In the genomic region with DNA sequence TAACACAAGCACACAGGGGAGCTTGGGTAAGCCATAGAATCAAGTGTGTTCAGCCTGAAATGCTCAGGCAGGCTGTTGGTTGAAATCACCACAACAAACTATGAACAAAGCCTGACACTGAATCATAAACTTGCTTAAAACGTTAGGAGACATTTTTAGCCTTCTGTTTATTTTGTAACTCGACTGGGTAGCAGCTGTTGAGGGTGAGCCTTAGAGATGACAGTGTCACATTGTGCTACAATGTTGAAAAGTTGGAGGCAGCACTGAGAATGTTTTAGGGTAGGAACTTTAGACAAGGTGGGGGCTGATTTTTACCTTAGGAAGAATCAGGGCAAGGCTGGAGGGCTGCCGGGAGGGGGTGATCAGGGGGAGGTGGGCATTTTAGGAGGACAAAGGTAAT, we compare ENCODE assay signal across 21 mouse cellular contexts. TPM values are rescaled to one million over a fixed set of nuclear protein-coding genes. Genes with fewer than 3 reads are reported as not detected.
DNase-seq lines count a peak whose midpoint lies in the region; ATAC-seq and TF ChIP-seq lines count a peak whose summit lies in the region.
"Had no signal": no experiment of that assay in that cellular context is flagged by ENCODE, and none has a peak within 500 bp of the region (broad histone marks: within the 10 kb centered on the region; RNA-seq: fewer than 3 reads in every experiment).

No protein-coding gene starts in this region.

- no peak for TF ChIP-seq POLR2A in myocyte (IDR thresholded peaks at IDR 0.05; ENCODE audit: insufficient read length, low read depth)

- H3K36me3 ChIP-seq in myocyte (ENCODE audit: control insufficient read depth, insufficient read depth) = no peaks in the 10 kb centered on the region
- H3K36me3 ChIP-seq: G1E had no signal

- H3K4me3 ChIP-seq in layer of hippocampus, adult 2 months = no peak overlapping the region
- no peak overlapping the region for H3K4me3 ChIP-seq in myocyte

- DNase-seq in frontal cortex, adult 2 months (ENCODE audit: extremely low spot score in 1 of 2, low spot score in 1 of 2) = no peak
- DNase-seq in layer of hippocampus, adult 2 months (ENCODE audit: low spot score in 2 of 2) = no peak
- no peak for DNase-seq in layer of hippocampus, adult 9-11 months
- no peak for DNase-seq in gastrocnemius, postnatal 4 days (ENCODE audit: low spot score in 2 of 2)
- DNase-seq: adrenal gland, adult 2 months; adrenal gland, adult 8-10 months; adrenal gland, postnatal 10 days; adrenal gland, postnatal 14 days; adrenal gland, postnatal 25 days; adrenal gland, postnatal 36 days; B cell, adult 2 months; cerebellum, adult 11 months; cerebellum, adult 11-12 months; cerebellum, adult 18-20 months had no signal

- peak overlapping the region; percentile 8; the same call in 1 of the 2 replicates for H3K27ac ChIP-seq in layer of hippocampus, adult 2 months

- no peaks in the 10 kb centered on the region for H3K79me2 ChIP-seq in myocyte (ENCODE audit: control insufficient read depth, insufficient read depth)

- no peak overlapping the region for H3ac ChIP-seq in myocyte (ENCODE audit: control insufficient read depth, insufficient read length)

- H3K4me2 ChIP-seq in myocyte (ENCODE audit: low read depth) = no peak overlapping the region

- H3K27me3 ChIP-seq in myocyte (ENCODE audit: control insufficient read depth, insufficient read depth, insufficient read length) = no peaks in the 10 kb centered on the region
- H3K27me3 ChIP-seq: CH12.LX, Patski had no signal

- TF ChIP-seq CTCF in layer of hippocampus, adult 2 months (conservative IDR thresholded peaks at IDR 0.05) = no peak

- 0 out of 2 replicates have a peak, but pooled peaks have one; percentile 20 for ATAC-seq in frontal cortex, adult (ENCODE audit: low TSS enrichment)
- ATAC-seq: activated CD4-positive, CD25-positive, alpha-beta regulatory T cell, adult 4 months; CD4-positive, CD25-positive, alpha-beta regulatory T cell, adult 4 months; Patski had no signal

TF ChIP-seq in myocyte, 11 proteins besides CTCF, POLR2A, EP300 and RAD21:
- no peak for TF ChIP-seq POLR2AphosphoS2 (IDR thresholded peaks at IDR 0.05; ENCODE audit: insufficient read length, low read depth)
- TF ChIP-seq MYOG (IDR thresholded peaks at IDR 0.05; ENCODE audit: control insufficient read depth in 1 of 3, insufficient read depth in 1 of 3, insufficient read length in 2 of 3, low read depth in 2 of 3) = peak in 1 of 3 experiments; percentile 86
- TF ChIP-seq REST (IDR thresholded peaks at IDR 0.05; ENCODE audit: insufficient read depth, insufficient read length) = no peak
- peak; percentile 32 for TF ChIP-seq TCF12 (IDR thresholded peaks at IDR 0.05; ENCODE audit: insufficient read depth, poor library complexity, severe bottlenecking)
- TF ChIP-seq MYOD1 (IDR thresholded peaks at IDR 0.05; ENCODE audit: control insufficient read depth in 1 of 3, insufficient read length in 2 of 3, low read depth in 2 of 3) = peak in 2 of 3 experiments; percentile 67 to 73
- TF ChIP-seq E2F4 (IDR thresholded peaks at IDR 0.05; ENCODE audit: insufficient read depth) = no peak
- no peak for TF ChIP-seq USF1 (IDR thresholded peaks at IDR 0.05; ENCODE audit: low read depth)
- TF ChIP-seq SRF (IDR thresholded peaks at IDR 0.05; ENCODE audit: control insufficient read depth, insufficient read length, low read depth) = no peak

RNA-seq across cellular contexts. Expression of a gene that starts 52.3 kb away (rescaled TPM):
- polyA plus RNA-seq in frontal cortex, adult 2 months (2012; rRNA removed) = 18.0 and 21.5 TPM in 2 replicates
- total RNA-seq in layer of hippocampus, adult 2 months (2021) = 1 to 10 TPM; 8.8 to 9.3 TPM
- 32.3 TPM for polyA plus RNA-seq in myocyte (2012; fragmentation: generic; extraction: Trizol)
- total RNA-seq in gastrocnemius, postnatal 4 days (2021) = 10 to 100 TPM; 70.0 to 78.2 TPM

RNA-seq across cellular contexts. Expression of a gene that starts 58.1 kb away (rescaled TPM):
- 45.2 and 50.4 TPM in 2 replicates for polyA plus RNA-seq in frontal cortex, adult 2 months (2012; rRNA removed)
- total RNA-seq in layer of hippocampus, adult 2 months (2021) = 10 to 100 TPM; 49.3 to 55.6 TPM
- polyA plus RNA-seq in myocyte (2012; fragmentation: generic; extraction: Trizol) = 9.0 TPM
- 10 to 100 TPM; 20.7 to 24.8 TPM for total RNA-seq in gastrocnemius, postnatal 4 days (2021)

Comparison
In these comparisons a context has a peak if more than half of its experiments do, and no peak if none do; other contexts are left out.
1. RNA of a gene that starts 52.3 kb away (total RNA-seq): 70.0 to 78.2 TPM in gastrocnemius, postnatal 4 days; 8.8 to 9.3 TPM in layer of hippocampus, adult 2 months; every median in the first group is over 4 times any median in the second.